Mouse (Mus musculus) intestine, embryonic 14.5 days (tissue): ENCODE results near the gene Igsf11. TPM values are rescaled to one million over a fixed set of nuclear protein-coding genes. Genes with fewer than 3 reads are reported as not detected.

Source experiments
- ATAC-seq: fragments of 200-750 bp; cut with Nextera tagmentation; replicated peaks from 2 replicates; pipeline ENCODE4 v1.8.0; 2017; ENCODE audit warnings: low read depth, moderate number of reproducible peaks, moderate TSS enrichment, moderate library complexity; ENCODE audit not compliant: low FRiP score, low TSS enrichment
- DNase-seq: peaks from one replicate; pipeline ENCODE4 v3.0.0-alpha.2; 2018; ENCODE audit warnings: low spot score
- H3K27ac ChIP-seq: fragments of 300-500 bp; sonication (generic); 2 replicates; pipeline ENCODE4 v1.5.1; 2014; ENCODE audit warnings: low read depth, mild to moderate bottlenecking, control low read depth
- H3K27me3 ChIP-seq: fragments of 300-500 bp; sonication (generic); replicated peaks from 2 replicates; pipeline ENCODE4 v1.6.1; 2014; ENCODE audit warnings: low read length, control low read depth; ENCODE audit not compliant: control insufficient read depth, insufficient read depth
- H3K36me3 ChIP-seq: fragments of 300-500 bp; sonication (generic); 2 replicates; pipeline ENCODE4 v1.6.1; 2014; ENCODE audit warnings: low read length, control low read depth; ENCODE audit not compliant: control insufficient read depth, insufficient read depth
- H3K4me1 ChIP-seq: fragments of 300-500 bp; sonication (generic); replicated peaks from 2 replicates; pipeline ENCODE4 v1.6.1; 2014; ENCODE audit warnings: low read length, control low read depth, mixed read lengths; ENCODE audit not compliant: control insufficient read depth, insufficient read depth
- H3K4me2 ChIP-seq: fragments of 300-500 bp; sonication (generic); 2 replicates; pipeline ENCODE4 v1.6.1; 2014; ENCODE audit warnings: low read length
- H3K4me3 ChIP-seq: fragments of 300-500 bp; sonication (generic); 2 replicates; pipeline ENCODE4 v1.5.1; 2014; ENCODE audit warnings: low read depth, low read length, control low read depth, mixed read lengths
- H3K9ac ChIP-seq: fragments of 300-500 bp; sonication (generic); 2 replicates; pipeline ENCODE4 v1.6.1; 2014; ENCODE audit warnings: mild to moderate bottlenecking, low read length
- H3K9me3 ChIP-seq: fragments of 300-500 bp; sonication (generic); 2 replicates; pipeline ENCODE4 v1.6.1; 2016; ENCODE audit warnings: low read length, control low read depth; ENCODE audit not compliant: control insufficient read depth
- WGBS: fragments of 180-500 bp; shearing (Covaris S2); extraction: QIAGEN DNeasy Blood & Tissue Kit; methylation state at CpG from one replicate; pipeline ENCODE4 v1.1.7; 2014; 5-methylcytosine and 5-hydroxymethylcytosine counted together
- polyA plus RNA-seq: library from polyadenylated mRNA; unstranded; fragments of >200 nt; fragmentation: Nextera tagmentation; extraction: Ambion mirVana; gene quantifications from 2 replicates; pipeline ENCODE4 v1.2.1, GENCODE M21; 2014

Gene Igsf11
- polyA plus RNA-seq, 1 experiment from 2014 or later: 1.6 TPM

GRCm38 (mm10) chr16:39056061-39056460 is 163.6 kb downstream of the Igsf11 start:
- ATAC-seq: no peak

GRCm38 (mm10) chr16:39056961-39057360 is 164.5 kb downstream of the Igsf11 start:
- 29% methylated on average over 12 of the region's 12 CpGs for WGBS

More at GRCm38 (mm10) chr16:39056061-39056460, 163.6 kb downstream of the Igsf11 start:
- Histone ChIP-seq H3K36me3 (no peaks in the 10 kb centered on the region), H3K4me2 (no peak overlapping the region), H3K27me3 (no peaks in the 10 kb centered on the region; the same call in 1 of the 2 replicates), H3K4me1 (no peaks in the 10 kb centered on the region; the same call in 1 of the 2 replicates), H3K27ac (no peak overlapping the region), H3K4me3 (no peak overlapping the region), H3K9ac (no peak overlapping the region), H3K9me3 (no peaks in the 10 kb centered on the region)
- 26% methylated on average over 6 of the region's 6 CpGs for WGBS
- DNase-seq: no peak

GRCm38 (mm10) chr16:39058869-39059268 is 166.4 kb downstream of the Igsf11 start:
- no peak overlapping the region for H3K27ac ChIP-seq
- H3K9me3 ChIP-seq: no peaks in the 10 kb centered on the region
- ATAC-seq (no peak), DNase-seq (no peak)
- no peaks in the 10 kb centered on the region for H3K27me3 ChIP-seq
- H3K4me2 ChIP-seq: no peak overlapping the region
- H3K36me3 ChIP-seq: no peaks in the 10 kb centered on the region
- H3K4me3 ChIP-seq: no peak overlapping the region
- no peak overlapping the region for H3K9ac ChIP-seq
- no peaks in the 10 kb centered on the region; the same call in 1 of the 2 replicates for H3K4me1 ChIP-seq
- 94% methylated on average over 2 of the region's 2 CpGs for WGBS

More at GRCm38 (mm10) chr16:39056961-39057360, 164.5 kb downstream of the Igsf11 start:
- no peak for DNase-seq
- no peak for ATAC-seq
- Histone ChIP-seq H3K9me3 (no peaks in the 10 kb centered on the region), H3K9ac (no peak overlapping the region), H3K4me2 (peak overlapping the region; percentile 20; the same call in 1 of the 2 replicates), H3K4me3 (no peak overlapping the region), H3K27ac (no peak overlapping the region), H3K4me1 (no peaks in the 10 kb centered on the region; the same call in 1 of the 2 replicates), H3K36me3 (no peaks in the 10 kb centered on the region), H3K27me3 (no peaks in the 10 kb centered on the region; the same call in 1 of the 2 replicates)

- 34% methylated on average over 5 of the region's 5 CpGs for WGBS
Measured at GRCm38 (mm10) chr16:39062596-39062995, 170.1 kb downstream of the Igsf11 start.

GRCm38 (mm10) chr16:39065576-39065975 is 173.1 kb downstream of the Igsf11 start:
- WGBS: 39% methylated on average over 5 of the region's 5 CpGs
- Histone ChIP-seq H3K27ac (no peak overlapping the region), H3K9me3 (no peaks in the 10 kb centered on the region), H3K36me3 (no peaks in the 10 kb centered on the region), H3K4me1 (no peaks in the 10 kb centered on the region), H3K27me3 (no peaks in the 10 kb centered on the region), H3K4me3 (no peak overlapping the region), H3K4me2 (no peak overlapping the region), H3K9ac (no peak overlapping the region)
- DNase-seq (no peak), ATAC-seq (no peak)

More at GRCm38 (mm10) chr16:39062596-39062995, 170.1 kb downstream of the Igsf11 start:
- Histone ChIP-seq H3K9me3 (no peaks in the 10 kb centered on the region), H3K36me3 (no peaks in the 10 kb centered on the region), H3K9ac (no peak overlapping the region), H3K4me2 (no peak overlapping the region), H3K4me1 (no peaks in the 10 kb centered on the region), H3K27ac (no peak overlapping the region), H3K4me3 (no peak overlapping the region), H3K27me3 (no peaks in the 10 kb centered on the region)
- DNase-seq (no peak), ATAC-seq (no peak)

- Histone ChIP-seq H3K4me1 (no peaks in the 10 kb centered on the region), H3K27me3 (no peaks in the 10 kb centered on the region), H3K4me2 (no peak overlapping the region), H3K9me3 (no peaks in the 10 kb centered on the region), H3K36me3 (no peaks in the 10 kb centered on the region), H3K27ac (no peak overlapping the region), H3K4me3 (no peak overlapping the region), H3K9ac (no peak overlapping the region)
- no peak for DNase-seq
- WGBS: 62% methylated on average over 3 of the region's 3 CpGs
- no peak for ATAC-seq
Measured at GRCm38 (mm10) chr16:39071431-39071830, 179.0 kb downstream of the Igsf11 start.

Other genes with a start within 250 kb of the Igsf11 start
- gene Arhgap31, start 179.4 kb upstream of the Igsf11 start, polyA plus RNA-seq: 10.9 and 11.7 TPM in 2 replicates
- gene B4galt4, start 150.4 kb upstream of the Igsf11 start, polyA plus RNA-seq: 30.6 and 34.4 TPM in 2 replicates
- gene Upk1b, start 92.3 kb upstream of the Igsf11 start, polyA plus RNA-seq: 26.6 and 30.7 TPM in 2 replicates
- gene 4930435E12Rik, start 63.9 kb upstream of the Igsf11 start, polyA plus RNA-seq: not detected in 2 replicates